Mouse (Mus musculus) heart, adult 9 months (tissue): ENCODE measurements at regions not wholly inside any gene's neighbourhood (a gene's known extent, or its start where the extent isn't known, plus 50 kb on each side); places are given as distances from the start of the nearest gene placed in this dataset.

ENCODE experiments used
- DNase-seq, 2 experiments: peaks; one replicate each; pipeline ENCODE4 v3.0.0; 2022; ENCODE audit warnings: low spot score in 2 of 2

DNA sequence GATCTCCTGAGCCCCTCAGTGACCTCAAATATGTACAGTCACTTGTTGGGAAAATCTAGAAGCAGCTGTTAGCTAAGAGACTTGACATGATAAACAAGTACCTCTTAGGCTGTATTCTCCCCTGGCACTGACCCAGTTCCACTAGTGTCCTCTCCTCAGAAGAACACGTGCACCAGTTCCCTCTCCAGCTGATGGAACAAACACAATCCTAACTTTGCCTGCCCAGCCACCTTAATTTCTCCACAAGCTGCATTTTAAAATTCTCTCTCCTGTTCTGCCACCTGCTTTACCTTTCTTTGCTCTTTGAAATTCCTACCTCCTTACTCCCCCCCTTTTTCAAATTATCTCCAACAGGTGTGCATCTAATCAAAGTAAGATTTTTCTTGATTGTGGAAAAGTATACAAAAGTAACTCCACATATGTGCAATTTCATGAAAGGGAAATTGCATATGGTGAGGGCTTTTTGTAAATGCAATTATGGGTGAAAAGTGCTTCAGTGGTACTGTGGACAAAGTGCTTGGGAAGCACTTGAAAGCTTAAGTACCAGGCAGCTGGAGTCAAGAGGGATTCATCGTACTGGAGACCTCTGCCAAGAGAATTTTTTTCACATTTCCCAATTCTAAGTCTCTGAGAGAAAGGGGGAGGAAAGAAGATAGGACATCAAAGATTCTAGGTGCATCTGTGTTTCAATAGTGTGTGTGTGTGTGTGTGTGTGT lies 590.7 kb upstream of the Acvr2a start:
- no peak for DNase-seq

DNA sequence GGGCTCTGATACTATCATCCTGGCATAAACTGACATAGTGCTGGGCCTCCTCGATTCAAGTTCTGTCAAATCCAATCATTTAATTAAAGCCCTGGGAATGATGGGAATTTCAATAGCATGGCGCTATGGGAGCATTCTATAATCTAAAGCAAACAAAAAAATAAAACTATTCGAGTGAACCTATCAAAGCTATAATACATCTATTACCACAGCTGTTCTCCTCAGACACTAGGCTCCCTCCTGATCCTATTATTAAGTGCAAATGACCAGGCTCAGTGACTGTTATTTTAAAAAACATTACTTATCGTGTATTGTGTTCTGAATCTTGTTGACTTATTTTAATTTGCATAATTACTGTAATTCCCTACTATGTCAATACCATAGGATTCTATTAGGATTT lies 563.7 kb upstream of the Acvr2a start:
- DNase-seq, result no peak

DNA sequence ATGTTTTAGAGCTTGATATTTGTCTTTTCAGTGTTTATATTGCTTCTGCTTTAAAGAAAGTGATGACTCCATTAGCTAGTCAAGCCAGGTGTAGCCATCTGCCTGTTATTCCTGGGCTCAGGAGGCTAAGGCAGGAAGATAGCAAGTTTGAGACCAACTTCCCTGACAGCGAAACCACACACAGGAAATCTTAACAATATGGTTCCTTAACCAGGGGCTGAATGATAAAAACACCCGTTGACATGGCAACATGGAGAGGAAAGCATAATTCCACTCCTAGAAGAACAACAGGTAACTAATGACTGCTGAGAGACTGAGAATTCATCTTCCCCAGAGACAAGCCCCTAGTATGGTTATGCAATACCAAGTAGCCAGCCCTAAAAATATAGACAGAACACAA lies 553.6 kb upstream of the Acvr2a start:
- no peak for DNase-seq
